Mouse (Mus musculus) adrenal gland, postnatal 25 days (tissue): Measurements from ENCODE around the gene Atcay. TPM values are rescaled to one million over a fixed set of nuclear protein-coding genes. Genes with fewer than 3 reads are reported as not detected.
"Not testable (repeated sequence)": the region's sequence is repeated elsewhere in the genome, so short reads cannot be mapped to it uniquely, and the experiment has no call there.

Experiments
- DNase-seq: peaks from one replicate; pipeline ENCODE4 v3.0.0; 2021; ENCODE audit warnings: mixed read lengths
- total RNA-seq: library from RNA; stranded (reverse); gene quantifications from 2 replicates; pipeline ENCODE4 v1.2.3, GENCODE M21; 2021

Gene Atcay
- total RNA-seq, 1 experiment from 2014 or later, result 2.8 TPM

DNA sequence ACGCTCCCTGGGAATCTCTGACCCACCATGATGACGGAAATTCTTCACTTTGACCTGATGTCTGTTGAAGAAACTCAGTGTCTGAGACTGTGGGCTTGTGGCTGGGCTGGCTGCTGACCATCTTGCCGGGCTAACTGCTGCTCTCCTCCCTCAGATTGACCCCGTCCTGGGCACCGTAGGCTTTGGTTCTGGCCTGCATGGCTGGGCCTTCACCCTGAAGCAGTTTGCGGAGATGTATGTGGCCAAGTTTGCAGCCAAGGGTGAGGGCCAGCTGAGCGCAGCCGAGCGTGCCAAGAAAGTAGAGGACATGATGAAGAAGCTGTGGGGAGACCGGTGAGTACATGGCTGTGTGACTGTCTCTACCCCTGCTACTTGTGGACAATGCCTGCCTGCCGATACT, 51.7 kb downstream of the Atcay start:
- no peak for DNase-seq

DNA sequence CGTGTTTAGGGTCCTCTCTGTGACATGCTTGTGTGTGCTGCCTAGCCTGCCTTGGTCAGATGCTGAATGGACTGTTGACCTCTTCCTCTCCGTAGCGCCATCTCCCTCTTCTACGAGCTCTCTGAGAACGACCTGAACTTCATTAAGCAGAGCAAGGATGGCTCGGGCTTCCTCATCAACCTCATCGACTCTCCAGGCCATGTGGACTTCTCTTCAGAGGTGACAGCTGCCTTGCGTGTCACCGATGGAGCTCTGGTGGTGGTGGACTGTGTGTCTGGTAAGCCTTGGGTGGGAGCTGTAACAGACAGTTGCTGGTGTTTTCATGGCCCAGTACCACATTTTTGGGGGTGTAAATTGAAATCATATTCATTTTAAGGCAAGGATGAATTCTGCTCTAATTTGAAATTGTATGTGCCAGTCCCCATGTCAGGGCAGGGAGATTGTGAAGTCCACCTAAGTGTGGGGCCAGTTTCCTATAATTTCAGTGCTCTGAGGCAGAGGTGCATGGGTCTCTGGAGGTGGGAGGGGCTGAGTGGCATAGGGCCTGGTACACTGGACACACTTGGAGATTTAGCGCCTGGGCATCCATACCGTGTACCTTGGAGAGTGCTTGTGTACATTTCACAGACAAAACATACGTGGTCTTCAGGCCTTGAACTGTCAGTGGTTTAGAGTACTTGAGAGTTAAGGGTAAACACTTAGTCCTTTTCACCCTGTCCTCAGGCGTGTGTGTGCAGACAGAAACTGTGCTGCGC, 52.5 kb downstream of the Atcay start:
- DNase-seq, result no peak

DNA sequence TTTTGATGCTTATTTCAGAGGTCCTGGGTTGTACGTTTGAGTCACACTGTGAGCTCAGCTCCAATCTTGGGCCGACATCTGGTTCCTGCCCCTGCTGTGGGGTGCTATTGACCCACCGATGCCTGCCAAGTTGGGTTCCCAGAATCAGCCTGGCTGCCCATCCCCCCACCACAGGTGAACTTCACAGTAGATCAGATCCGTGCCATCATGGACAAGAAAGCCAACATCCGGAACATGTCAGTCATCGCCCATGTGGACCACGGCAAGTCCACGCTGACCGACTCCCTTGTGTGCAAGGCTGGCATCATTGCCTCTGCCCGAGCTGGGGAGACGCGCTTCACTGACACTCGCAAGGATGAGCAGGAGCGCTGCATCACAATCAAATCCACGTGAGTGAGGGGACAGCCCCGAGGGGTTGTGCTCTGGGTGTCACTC, 53.1 kb downstream of the Atcay start:
- DNase-seq, result peak; percentile 59

DNA sequence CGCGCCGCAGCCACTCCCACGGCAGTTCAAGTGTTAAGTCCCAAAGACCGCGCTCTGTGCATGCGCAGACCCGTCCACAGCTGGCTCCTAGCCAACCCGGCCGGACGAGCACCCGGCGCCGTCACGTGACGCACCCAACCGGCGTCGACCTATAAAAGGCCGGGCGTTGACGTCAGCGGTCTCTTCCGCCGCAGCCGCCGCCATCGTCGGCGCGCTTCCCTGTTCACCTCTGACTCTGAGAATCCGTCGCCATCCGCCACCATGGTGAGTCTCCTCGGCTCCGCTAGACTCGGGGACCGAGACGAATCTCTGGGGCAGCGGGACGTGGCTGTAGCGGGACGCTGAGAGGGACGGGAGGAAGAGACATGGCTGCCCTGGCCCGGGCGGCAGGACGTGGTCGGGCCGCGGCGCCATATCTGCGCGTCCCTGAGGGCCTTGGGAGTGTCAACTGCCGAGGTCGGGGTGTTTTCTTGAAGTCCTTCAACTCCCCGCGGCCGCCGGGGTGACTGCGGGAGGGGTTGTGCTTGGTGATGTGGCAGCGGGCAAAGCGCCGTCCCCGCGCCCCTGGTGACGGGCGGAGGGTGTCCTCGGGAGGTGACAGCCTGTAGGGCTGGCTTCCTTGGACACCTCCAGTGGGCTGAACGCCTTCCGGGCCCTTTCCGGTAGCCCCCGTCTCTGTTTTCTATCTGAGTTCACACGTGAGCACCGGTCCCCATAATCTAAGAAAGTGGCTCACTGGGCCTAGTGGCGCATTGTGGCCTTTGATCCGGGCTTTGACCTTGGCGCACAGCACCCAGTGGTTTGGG, 54.0 kb downstream of the Atcay start, which contains the start of gene Eef2:
Gene Eef2 (plus strand): TSS at position 166 of the 806 bp plus-strand sequence.
- peak; percentile 100 for DNase-seq

DNA sequence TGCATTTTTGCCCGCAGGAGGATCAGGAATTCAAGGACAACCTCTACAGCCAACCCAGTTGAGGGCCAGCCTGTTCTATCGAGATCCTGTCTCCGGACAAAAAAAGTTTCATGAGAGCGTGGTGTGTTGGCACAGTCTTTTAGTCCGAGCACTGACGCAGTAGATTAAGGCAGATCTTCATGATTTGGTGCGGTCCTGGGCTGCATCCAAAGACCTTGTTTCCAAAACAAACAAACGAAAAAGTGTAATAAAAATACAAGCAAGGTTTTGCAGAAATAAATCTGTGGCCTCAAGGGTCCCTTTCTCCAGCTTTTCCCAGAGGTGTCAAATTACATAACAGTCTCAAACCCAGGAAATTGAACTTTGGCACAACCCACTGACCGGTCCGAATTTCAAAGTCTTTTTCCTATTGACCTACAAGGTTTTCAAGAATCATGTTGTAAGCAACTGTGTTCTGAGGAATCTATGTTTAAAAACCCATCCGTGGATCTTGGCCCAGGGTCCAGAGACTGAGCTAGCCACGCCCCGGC, 54.6 kb downstream of the Atcay start:
- no peak for DNase-seq

DNA sequence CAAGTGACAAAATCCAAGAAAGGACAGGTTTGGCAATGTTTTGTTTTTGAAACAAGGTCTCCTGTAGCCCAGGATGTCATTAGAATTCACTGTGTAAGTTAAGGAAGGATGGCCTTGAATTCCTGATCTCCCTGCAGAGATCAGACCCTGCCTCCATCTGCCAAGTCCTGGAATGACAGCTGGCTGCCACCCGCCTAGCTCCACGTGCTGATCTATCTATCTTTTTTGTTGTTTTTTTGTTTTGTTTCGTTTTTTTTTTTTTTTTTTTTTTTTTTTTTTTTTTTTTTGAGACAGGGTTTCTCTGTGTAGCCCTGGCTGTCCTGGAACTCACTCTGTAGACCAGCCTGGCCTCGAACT, 55.3 kb downstream of the Atcay start:
- DNase-seq, result not testable (repeated sequence)

DNA sequence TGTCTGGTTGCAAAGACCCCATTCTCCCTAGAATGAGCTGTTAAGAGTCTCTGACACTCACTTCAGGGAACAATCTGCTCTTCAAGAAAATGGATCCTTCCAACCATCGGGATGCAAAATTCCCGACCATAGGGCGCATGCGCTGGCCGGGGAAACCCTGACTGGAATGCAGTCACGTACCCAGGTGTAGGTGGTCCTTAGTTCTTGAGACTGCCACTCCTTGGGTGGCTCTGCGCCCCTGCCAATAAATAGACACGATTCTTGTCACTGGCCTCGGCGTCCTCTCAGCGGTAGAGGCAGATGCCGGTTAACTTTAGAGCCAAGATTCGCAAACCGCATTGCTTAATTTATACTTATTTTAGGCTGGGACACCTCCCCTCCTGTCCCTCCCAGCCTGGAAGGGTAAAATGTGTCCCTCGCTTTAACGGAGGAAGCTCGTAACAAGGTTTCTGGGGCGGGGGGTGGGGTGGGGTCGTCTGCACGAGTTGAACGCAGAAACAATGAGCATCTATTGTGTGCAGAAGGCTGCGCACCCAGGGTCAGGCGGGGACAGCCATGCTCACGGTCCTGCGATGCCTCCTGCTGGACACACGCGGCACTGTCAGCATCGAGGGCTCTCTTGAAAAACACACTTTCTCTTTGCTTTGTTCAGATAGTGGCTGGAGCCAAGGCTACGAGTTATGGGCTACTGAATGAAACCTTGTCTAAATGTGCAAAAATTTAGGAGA, 55.9 kb downstream of the Atcay start:
- peak; percentile 88 for DNase-seq

DNA sequence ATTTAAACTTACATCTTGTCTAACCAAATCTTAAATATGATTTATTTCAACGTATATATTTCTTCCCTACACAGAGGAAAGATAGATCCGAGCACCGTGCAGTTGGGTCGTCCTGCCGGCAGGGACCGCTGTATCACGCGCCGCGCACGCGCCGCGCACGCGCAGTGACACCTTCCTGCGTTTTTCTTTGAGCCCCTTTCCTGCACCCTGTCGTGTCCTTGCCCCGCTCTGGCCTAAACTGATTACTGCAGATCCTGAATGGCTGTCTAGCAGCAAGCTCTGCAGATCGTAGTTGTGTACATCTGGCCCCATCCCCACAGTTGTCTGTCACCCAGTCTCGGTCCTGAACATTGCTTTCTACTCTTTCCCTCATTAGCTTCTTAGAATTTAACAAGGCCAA, 57.5 kb downstream of the Atcay start:
- DNase-seq, result peak; percentile 87

DNA sequence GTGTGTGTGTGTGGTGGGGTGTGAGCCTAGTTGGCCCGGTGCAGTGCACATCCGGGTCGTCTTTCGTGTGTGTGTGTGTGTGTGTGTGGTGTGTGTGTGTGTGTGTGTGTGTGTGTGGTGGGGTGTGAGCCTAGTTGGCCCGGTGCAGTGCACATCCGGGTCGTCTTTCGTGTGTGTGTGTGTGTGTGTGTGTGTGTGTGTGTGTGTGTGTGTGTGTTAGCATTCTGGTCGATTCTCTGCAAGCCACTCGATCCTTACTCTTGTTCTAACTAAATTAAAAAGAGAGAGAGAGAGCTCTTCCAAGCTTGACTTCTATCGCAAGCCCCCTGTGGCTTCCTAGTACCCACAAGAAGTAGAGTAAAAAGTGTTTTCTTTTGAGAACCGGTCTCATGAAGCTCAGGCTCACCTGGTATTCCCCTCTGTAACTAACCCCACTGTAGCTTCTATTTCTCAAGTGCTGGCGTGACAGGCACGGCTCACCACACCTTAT, 61.2 kb downstream of the Atcay start:
- DNase-seq, result not testable (repeated sequence)

DNA sequence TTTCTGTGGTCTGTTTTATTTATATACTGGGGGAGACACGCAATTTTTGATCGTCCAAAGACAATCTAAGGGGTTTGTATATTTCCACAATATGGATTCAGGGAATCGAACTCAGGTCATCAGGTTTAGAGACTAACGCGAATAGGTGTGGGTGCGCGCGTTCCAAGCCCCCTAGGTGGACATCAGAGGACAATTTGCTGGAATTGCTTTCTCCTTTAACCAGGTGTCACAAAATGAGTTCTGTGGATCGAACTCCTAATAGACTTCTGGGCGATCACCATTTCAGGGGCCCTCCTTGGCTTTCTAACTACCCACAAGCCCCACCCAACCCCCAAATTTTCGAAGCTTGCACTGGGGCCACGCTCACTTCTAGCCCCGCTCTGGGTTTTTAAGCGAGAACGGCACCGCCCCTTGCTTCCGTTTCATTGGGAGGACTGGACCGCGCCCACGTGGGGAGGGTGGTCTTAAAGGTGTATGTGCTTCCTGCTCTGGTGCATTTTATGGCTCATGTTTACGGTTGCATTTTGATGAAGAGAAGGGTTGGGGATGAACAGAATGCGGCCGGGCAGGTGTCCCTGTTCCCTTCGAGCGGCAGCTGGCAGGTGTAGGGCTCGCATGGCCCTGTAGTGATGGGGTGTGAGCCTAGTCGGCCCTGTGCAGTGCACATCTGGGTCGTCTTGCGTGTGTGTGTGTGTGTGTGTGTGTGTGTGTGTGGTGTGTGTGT, 62.0 kb downstream of the Atcay start:
- peak; percentile 87 for DNase-seq

DNA sequence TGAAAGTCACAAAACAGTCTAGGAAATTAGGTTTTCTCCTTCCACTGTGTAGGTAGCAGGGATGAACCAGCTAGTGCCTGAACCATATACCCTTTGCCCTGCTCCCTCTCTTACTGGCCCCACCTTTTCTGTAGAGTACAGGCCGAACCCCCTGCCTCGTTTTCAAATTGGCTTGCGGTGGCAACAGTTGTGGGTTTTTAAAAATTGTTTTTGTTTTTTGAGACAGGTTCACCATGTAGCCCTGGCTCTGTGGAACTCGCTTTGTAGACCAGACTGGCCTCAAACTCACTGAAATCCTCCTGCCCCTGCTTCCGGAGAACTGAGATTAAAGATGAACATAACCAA, 62.6 kb downstream of the Atcay start:
- no peak for DNase-seq

DNA sequence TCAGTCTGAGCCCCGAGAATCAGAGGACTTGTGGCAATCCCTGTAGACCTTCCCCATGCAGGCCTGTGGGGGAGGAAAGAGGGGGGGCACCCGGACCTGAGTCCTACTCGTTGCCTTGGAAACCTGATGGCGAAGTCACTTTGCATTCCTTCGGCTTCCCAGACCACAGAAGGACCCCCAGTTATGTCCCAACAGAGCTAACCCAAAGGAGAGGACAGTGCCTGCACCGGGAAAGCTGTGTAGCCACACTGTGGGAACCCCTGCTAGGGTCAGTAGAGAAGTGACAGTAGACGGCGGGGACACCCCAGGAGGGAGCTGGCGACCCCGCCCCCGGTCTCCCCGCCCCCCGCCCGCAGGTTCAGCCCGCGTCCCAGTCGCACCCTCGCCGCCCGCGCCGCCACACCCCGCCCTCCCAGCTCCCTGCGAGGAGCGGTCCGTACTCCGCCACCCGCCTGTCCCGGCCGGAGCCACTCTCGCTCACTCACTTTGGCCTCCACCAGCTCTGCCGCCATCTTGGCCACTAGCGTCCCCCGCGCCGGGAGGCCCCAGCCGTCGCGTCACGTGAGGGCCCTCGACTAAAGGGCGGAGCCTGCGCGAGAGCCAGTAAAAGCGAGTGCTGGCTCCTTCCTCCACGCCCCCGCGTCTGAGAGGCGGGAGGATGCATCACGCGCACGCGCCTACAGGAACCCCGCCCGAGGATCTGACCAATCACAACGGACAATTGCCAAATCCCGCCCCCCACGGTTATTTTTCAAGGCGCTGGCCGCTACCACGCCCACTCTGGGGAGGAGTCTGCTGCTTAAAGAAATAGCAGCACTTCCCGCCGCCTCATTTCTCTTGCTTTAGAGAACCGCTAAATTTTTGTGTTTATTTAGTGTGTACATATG, 63.2 kb downstream of the Atcay start, which contains the start of gene Pias4:
Gene Pias4 (minus strand): TSS at position 724 of the 887 bp plus-strand sequence.
- DNase-seq, result peak; percentile 99

DNA sequence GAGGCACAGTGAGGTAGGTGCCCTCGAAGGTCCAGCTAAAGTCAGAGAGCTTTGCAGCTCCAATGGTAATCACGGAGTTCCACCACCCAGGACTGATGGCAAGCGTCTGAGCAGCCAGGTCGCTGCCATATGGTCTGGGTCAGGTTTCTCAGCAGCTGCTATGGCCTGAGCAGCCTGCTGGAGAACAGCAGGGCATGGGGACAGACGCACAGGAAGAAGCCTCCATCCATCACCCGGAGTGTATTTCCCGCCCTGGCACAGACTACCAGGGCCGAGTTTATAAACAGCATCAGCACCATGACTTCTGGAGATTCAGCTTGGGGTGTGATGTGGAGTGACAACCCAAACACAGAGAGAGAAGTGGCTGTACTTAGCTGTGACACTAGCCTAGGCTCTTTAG, 65.5 kb downstream of the Atcay start:
- no peak for DNase-seq

DNA sequence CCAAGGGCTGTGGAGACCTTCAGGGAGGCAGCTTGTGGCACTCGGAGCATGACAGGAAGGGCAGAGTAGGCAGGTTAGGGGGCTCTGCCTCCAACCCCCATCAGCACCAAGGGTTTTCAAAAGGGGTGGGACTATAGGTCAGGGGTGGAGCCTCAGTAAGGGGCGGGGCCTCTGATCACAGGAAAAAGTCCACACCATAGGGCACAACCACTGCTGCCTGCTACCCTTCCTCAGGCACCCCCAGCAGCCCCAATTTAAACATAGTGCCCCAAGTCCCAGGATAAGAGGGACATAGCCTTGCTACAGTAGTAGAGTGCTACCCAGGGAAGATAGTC, 68.3 kb downstream of the Atcay start:
- no peak for DNase-seq

DNA sequence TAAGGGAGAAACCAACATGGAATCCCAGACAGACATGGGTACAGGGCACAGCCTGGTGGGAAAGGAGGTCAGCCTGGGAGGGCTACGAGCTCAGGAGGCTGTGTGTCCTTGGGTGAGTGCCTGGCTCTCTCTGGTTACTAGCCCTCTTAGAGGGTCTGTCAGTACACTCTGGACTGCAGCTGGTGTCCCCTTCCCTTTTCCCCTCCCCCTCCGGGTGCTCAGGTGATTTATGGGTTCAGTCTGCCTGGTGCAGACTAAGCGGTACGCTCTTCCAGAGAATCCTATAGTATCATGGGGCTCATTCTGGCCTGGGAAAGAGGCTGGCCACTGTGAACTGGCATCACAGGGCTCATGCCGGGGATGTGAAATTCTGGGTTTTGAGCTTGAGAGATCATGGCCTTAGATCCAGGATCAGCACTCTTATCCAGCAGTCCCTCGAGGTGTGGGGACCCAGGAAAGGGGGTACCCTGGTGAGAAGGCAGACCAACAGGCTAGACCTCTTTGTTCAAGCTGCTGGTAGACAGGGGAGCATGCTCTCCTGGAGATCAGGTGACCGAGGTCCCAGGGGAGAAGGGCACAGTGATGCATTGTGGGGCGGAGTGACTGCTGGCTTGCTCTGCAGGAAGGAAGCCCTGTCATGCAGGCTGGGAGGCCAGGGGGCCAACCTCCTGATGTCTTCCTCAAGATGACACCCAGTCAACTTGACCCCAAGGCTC, 68.9 kb downstream of the Atcay start:
- no peak for DNase-seq

DNA sequence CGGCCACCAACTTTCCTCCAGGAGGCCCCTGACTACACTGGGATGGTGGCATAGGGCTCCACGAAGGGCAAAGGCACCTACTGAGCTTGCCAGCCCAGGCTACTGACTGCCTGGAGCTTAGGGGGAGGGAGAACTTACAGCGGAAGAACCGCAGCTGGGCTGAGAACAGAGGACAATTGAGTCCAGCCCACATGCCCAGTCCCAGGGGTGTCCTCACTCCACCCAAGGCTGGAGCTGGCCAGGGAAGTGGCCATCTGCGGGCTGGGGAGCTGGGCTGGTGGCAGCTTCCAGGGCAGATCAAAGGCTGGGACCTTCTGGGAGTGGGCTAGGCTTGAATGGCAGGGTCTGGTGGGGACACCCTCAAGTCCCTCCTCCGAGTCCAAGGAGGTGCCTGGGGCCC, 75.9 kb downstream of the Atcay start:
- no peak for DNase-seq
